Mouse (Mus musculus) T-cell, adult 66 days (primary cell): ENCODE measurements around the gene Neurl1a. TPM values are rescaled to one million over a fixed set of nuclear protein-coding genes. Genes with fewer than 3 reads are reported as not detected.

Experiments used
- total RNA-seq, 2 experiments: library from RNA; stranded (reverse); gene quantifications; 3 replicates in 1 of 2; 4 replicates in 1 of 2; pipeline ENCODE4 v1.2.4; 2023

Neurl1a gene
- not detected for total RNA-seq

GRCm38 (mm10) chr19:47178431-47179271, at the start of gene Neurl1a:
Gene Neurl1a, plus strand, starts transcription at chr19:47178820.

GRCm38 (mm10) chr19:47137771-47138421, 40.7 kb upstream of the Neurl1a start, which contains the start of gene Calhm2:
Gene Calhm2, minus strand, starts transcription at chr19:47138294.

GRCm38 (mm10) chr19:47144154-47144553, 34.5 kb upstream of the Neurl1a start, which contains the start of gene Calhm1:
Gene Calhm1, minus strand, starts transcription at chr19:47144254.

GRCm38 (mm10) chr19:47157664-47158063, 21.0 kb upstream of the Neurl1a start, which contains the start of gene Calhm3:
Gene Calhm3, minus strand, starts transcription at chr19:47157764.

Other genes starting within 250 kb of the Neurl1a start
- gene Ina, start 164.1 kb upstream of the Neurl1a start, total RNA-seq: not detected
- gene Nt5c2, start 163.7 kb upstream of the Neurl1a start, total RNA-seq: 10 to 100 TPM; 40.2 to 40.8 TPM
- gene Pcgf6, start 127.9 kb upstream of the Neurl1a start, total RNA-seq: 10 to 100 TPM; 21.9 to 25.2 TPM
- 10 to 100 TPM; 13.5 to 13.7 TPM for gene Taf5, start 111.1 kb upstream of the Neurl1a start, total RNA-seq
- gene Usmg5, start 88.2 kb upstream of the Neurl1a start, total RNA-seq: 100 to 1,000 TPM; 145 to 172 TPM
- gene Pdcd11, start 88.1 kb upstream of the Neurl1a start, total RNA-seq: 10 to 100 TPM; 44.7 TPM
- gene Calhm2, start 40.5 kb upstream of the Neurl1a start, total RNA-seq: 1 to 10 TPM; 7.0 to 8.0 TPM
- not detected for gene Calhm1, start 34.6 kb upstream of the Neurl1a start, total RNA-seq
- gene Calhm3, start 21.1 kb upstream of the Neurl1a start, total RNA-seq: not detected